Mouse (Mus musculus) neutrophil, adult 83 days (primary cell): ENCODE measurements around the gene Rbm34. TPM values are rescaled to one million over a fixed set of nuclear protein-coding genes. Genes with fewer than 3 reads are reported as not detected.

Source experiments
- total RNA-seq, 2 experiments: library from RNA; stranded (reverse); gene quantifications; one replicate each; pipeline ENCODE4 v1.2.4; 2023

The Rbm34 gene
- 1 to 10 TPM; 6.7 to 8.1 TPM for total RNA-seq

GRCm38 (mm10) chr8:126970579-126971313 is at the start of gene Rbm34:
Gene Rbm34, minus strand, starts transcription at chr8:126971071.

GRCm38 (mm10) chr8:126945730-126946163 is 25.1 kb downstream of the Rbm34 start, which contains the start of gene Tomm20:
Gene Tomm20, minus strand, starts transcription at chr8:126945844.

Other genes with a start within 250 kb of the Rbm34 start
- gene Tomm20, start 25.2 kb downstream of the Rbm34 start, total RNA-seq: 10 to 100 TPM; 43.3 to 45.9 TPM
- 1 to 10 TPM in 1 of 2 experiments, under 1 TPM in 1; 0.24 to 1.0 TPM for gene Pard3, start 92.8 kb upstream of the Rbm34 start, total RNA-seq